Mouse (Mus musculus) MEL (cell line): ENCODE data around the gene Lhpp. TPM values are rescaled to one million over a fixed set of nuclear protein-coding genes. Genes with fewer than 3 reads are reported as not detected.

ENCODE experiments used
- DNase-seq: peaks from one replicate; pipeline ENCODE4 v3.0.0; 2011; ENCODE audit warnings: low read depth, low spot score
- H3K27ac ChIP-seq: 2 replicates; pipeline ENCODE4 v1.5.1; 2012; ENCODE audit warnings: low read depth, mild to moderate bottlenecking, control low read depth, low read length, moderate library complexity; ENCODE audit not compliant: control insufficient read depth
- H3K27me3 ChIP-seq, 2 experiments: fragments of 150-350 bp in 1 of 2; sonication (generic) in 1 of 2; 2 replicates each; pipeline ENCODE4 v1.6.1; 2012; ENCODE audit warnings: low read length in 2 of 2, mild to moderate bottlenecking in 2 of 2, improper control_type of control experiment in 1 of 2, moderate library complexity in 1 of 2; ENCODE audit not compliant: insufficient read depth in 2 of 2, control insufficient read depth in 1 of 2
- H3K36me3 ChIP-seq, 2 experiments: 2 replicates each; pipeline ENCODE4 v1.6.1; 2012 to 2014; ENCODE audit warnings: low read length in 2 of 2, improper control_type of control experiment in 1 of 2, inconsistent platforms in 1 of 2, mild to moderate bottlenecking in 1 of 2; ENCODE audit not compliant: insufficient read depth in 2 of 2, control insufficient read depth in 1 of 2
- H3K4me1 ChIP-seq, 2 experiments: fragments of 150-350 bp in 1 of 2; sonication (generic) in 1 of 2; 2 replicates each; pipeline ENCODE4 v1.6.1; 2012; ENCODE audit warnings: low read length in 2 of 2, improper control_type of control experiment in 1 of 2, mild to moderate bottlenecking in 1 of 2; ENCODE audit not compliant: insufficient read depth in 2 of 2, control insufficient read depth in 1 of 2
- H3K4me3 ChIP-seq, 2 experiments: fragments of 150-350 bp in 1 of 2; sonication (generic) in 1 of 2; 2 replicates each; pipeline ENCODE4 v1.5.1; 2012; ENCODE audit warnings: low read depth in 2 of 2, low read length in 2 of 2, mild to moderate bottlenecking in 2 of 2, moderate library complexity in 2 of 2, control low read depth in 1 of 2, improper control_type of control experiment in 1 of 2; ENCODE audit not compliant: control insufficient read depth in 1 of 2, insufficient read depth in 1 of 2
- H3K79me2 ChIP-seq: 2 replicates; pipeline ENCODE4 v1.6.1; 2012; ENCODE audit warnings: mild to moderate bottlenecking, low read length, moderate library complexity; ENCODE audit not compliant: control insufficient read depth, poor library complexity, insufficient read depth
- H3K9ac ChIP-seq: 2 replicates; pipeline ENCODE4 v1.6.1; 2012; ENCODE audit warnings: low read depth, mild to moderate bottlenecking, control low read depth, low read length, moderate library complexity; ENCODE audit not compliant: control insufficient read depth, poor library complexity, severe bottlenecking
- H3K9me3 ChIP-seq: fragments of 150-350 bp; sonication (generic); replicated peaks from 2 replicates; pipeline ENCODE4 v1.6.1; 2012; ENCODE audit warnings: mild to moderate bottlenecking, low read length, improper control_type of control experiment, moderate library complexity; ENCODE audit not compliant: insufficient read depth
- CHD1 ChIP-seq: IDR thresholded peaks from 2 replicates; pipeline ENCODE4 v1.6.1; 2012; ENCODE audit warnings: low read depth, mild to moderate bottlenecking, inconsistent platforms, low read length, improper control_type of control experiment
- CHD2 ChIP-seq: IDR thresholded peaks from 2 replicates; pipeline ENCODE4 v1.6.1; 2011; ENCODE audit warnings: low read length, improper control_type of control experiment
- CTCF ChIP-seq, 3 experiments: IDR thresholded peaks in 2 of 3; conservative IDR thresholded peaks in 1 of 3; 2 replicates each; pipeline ENCODE4 v1.5.1; 2011 to 2012; ENCODE audit warnings: low read length in 3 of 3, low read depth in 2 of 3, mild to moderate bottlenecking in 2 of 3, improper control_type of control experiment in 1 of 3, inconsistent platforms in 1 of 3, mixed read lengths in 1 of 3, moderate library complexity in 1 of 3; ENCODE audit not compliant: control insufficient read depth in 1 of 3, insufficient read depth in 1 of 3, poor library complexity in 1 of 3, severe bottlenecking in 1 of 3
- E2F4 ChIP-seq: IDR thresholded peaks from 2 replicates; pipeline ENCODE4 v1.6.1; 2011; ENCODE audit warnings: low read depth, low read length, improper control_type of control experiment, borderline replicate concordance
- ELF1 ChIP-seq: IDR thresholded peaks from 2 replicates; pipeline ENCODE4 v1.6.1; 2014; ENCODE audit warnings: low read depth, mild to moderate bottlenecking, inconsistent platforms, low read length, improper control_type of control experiment, moderate library complexity
- HCFC1 ChIP-seq: IDR thresholded peaks from 2 replicates; pipeline ENCODE4 v1.6.1; 2012; ENCODE audit warnings: low read depth, mild to moderate bottlenecking, inconsistent platforms, low read length, improper control_type of control experiment, moderate library complexity
- KAT2A ChIP-seq: conservative IDR thresholded peaks from 2 replicates; pipeline ENCODE4 v1.6.1; 2012; ENCODE audit warnings: low read depth, low read length, improper control_type of control experiment, inconsistent platforms
- MAZ ChIP-seq: IDR thresholded peaks from 2 replicates; pipeline ENCODE4 v1.6.1; 2012; ENCODE audit warnings: low read depth, mild to moderate bottlenecking, inconsistent platforms, low read length, improper control_type of control experiment
- MEF2A ChIP-seq: IDR thresholded peaks from 2 replicates; pipeline ENCODE4 v1.6.1; 2014; ENCODE audit warnings: low read depth, mild to moderate bottlenecking, inconsistent platforms, low read length, improper control_type of control experiment; ENCODE audit not compliant: poor library complexity, insufficient replicate concordance, severe bottlenecking; ENCODE audit errors: extremely low read depth
- MYB ChIP-seq: IDR thresholded peaks from 2 replicates; pipeline ENCODE4 v1.6.1; 2011; ENCODE audit warnings: mild to moderate bottlenecking, low read depth, low read length, improper control_type of control experiment
- NELFE ChIP-seq: IDR thresholded peaks from 2 replicates; pipeline ENCODE4 v1.6.1; 2011; ENCODE audit warnings: low read depth, low read length, improper control_type of control experiment
- POLR2AphosphoS2 ChIP-seq: IDR thresholded peaks from 2 replicates; pipeline ENCODE4 v1.6.1; 2011; ENCODE audit warnings: low read length, improper control_type of control experiment
- POLR2AphosphoS5 ChIP-seq: IDR thresholded peaks from 2 replicates; pipeline ENCODE4 v1.6.1; 2012; ENCODE audit warnings: low read depth, borderline replicate concordance, mild to moderate bottlenecking, inconsistent platforms, low read length, moderate library complexity, mixed read lengths
- RAD21 ChIP-seq: IDR thresholded peaks from 2 replicates; pipeline ENCODE4 v1.6.1; 2011; ENCODE audit warnings: mild to moderate bottlenecking, low read depth, low read length, improper control_type of control experiment
- RCOR1 ChIP-seq: IDR thresholded peaks from 2 replicates; pipeline ENCODE4 v1.6.1; 2012; ENCODE audit warnings: low read depth, mild to moderate bottlenecking, inconsistent platforms, low read length, improper control_type of control experiment
- SIN3A ChIP-seq: IDR thresholded peaks from 2 replicates; pipeline ENCODE4 v1.6.1; 2012; ENCODE audit warnings: low read length, improper control_type of control experiment, inconsistent platforms
- SMC3 ChIP-seq: IDR thresholded peaks from 2 replicates; pipeline ENCODE4 v1.6.1; 2011; ENCODE audit warnings: low read depth, low read length, improper control_type of control experiment
- TBP ChIP-seq: IDR thresholded peaks from 2 replicates; pipeline ENCODE4 v1.8.0; 2011; ENCODE audit warnings: low read depth, low read length, improper control_type of control experiment
- TCF12 ChIP-seq: IDR thresholded peaks from 2 replicates; pipeline ENCODE4 v1.6.1; 2014; ENCODE audit warnings: low read depth, mild to moderate bottlenecking, inconsistent platforms, low read length, improper control_type of control experiment, moderate library complexity
- UBTF ChIP-seq: IDR thresholded peaks from 2 replicates; pipeline ENCODE4 v1.6.1; 2012; ENCODE audit warnings: low read depth, mild to moderate bottlenecking, inconsistent platforms, low read length, improper control_type of control experiment, moderate library complexity, borderline replicate concordance; ENCODE audit not compliant: insufficient read depth
- ZC3H11A ChIP-seq: IDR thresholded peaks from 2 replicates; pipeline ENCODE4 v1.6.1; 2012; ENCODE audit warnings: low read depth, mild to moderate bottlenecking, inconsistent platforms, low read length, improper control_type of control experiment
- ZKSCAN1 ChIP-seq: IDR thresholded peaks from 2 replicates; pipeline ENCODE4 v1.6.1; 2012; ENCODE audit warnings: low read depth, mild to moderate bottlenecking, inconsistent platforms, low read length, improper control_type of control experiment, moderate library complexity
- ZNF384 ChIP-seq: IDR thresholded peaks from 2 replicates; pipeline ENCODE4 v1.6.1; 2012; ENCODE audit warnings: low read depth, mild to moderate bottlenecking, inconsistent platforms, low read length, improper control_type of control experiment
- polyA plus RNA-seq, 2 experiments: library from polyadenylated mRNA; stranded (reverse) in 1 of 2; unstranded in 1 of 2; fragments of >175 nt in 1 of 2; fragments of >200 nt in 1 of 2; gene quantifications; 2 replicates each; pipeline versions ENCODE4 v1.2.1 to v1.2.4; 2012; ENCODE audit warnings: low replicate concordance in 2 of 2, low read depth in 1 of 2; ENCODE audit not compliant: insufficient read length in 2 of 2, insufficient read depth in 1 of 2, missing spikeins in 1 of 2
- total RNA-seq: library from RNA; depleted of rRNA; stranded (reverse); fragments of 300-350 nt; gene quantifications from 2 replicates; pipeline ENCODE4 v1.2.3, GENCODE M21; 2012

The Lhpp gene
- total and polyA plus RNA-seq, 3 experiments: 31.0 to 39.3 TPM; not detected in 1

- H3K4me3 ChIP-seq: no peak overlapping the region
- H3K9me3 ChIP-seq: no peaks in the 10 kb centered on the region
- no peak for TF ChIP-seq ZC3H11A
- TF ChIP-seq TBP: no peak
- TF ChIP-seq SMC3: no peak
- no peak for TF ChIP-seq HCFC1
- TF ChIP-seq RAD21: no peak
- no peak for TF ChIP-seq ZKSCAN1
- TF ChIP-seq ELF1: no peak
- TF ChIP-seq E2F4: no peak
- TF ChIP-seq UBTF: no peak
- no peak for TF ChIP-seq POLR2AphosphoS2
- TF ChIP-seq MEF2A: no peak
- no peak for TF ChIP-seq SIN3A
- TF ChIP-seq MAZ: no peak
- TF ChIP-seq, all 39 proteins: peak for 0
- Histone ChIP-seq H3K4me1 (peaks cover 2 to 8% of the 10 kb centered on the region in 2 experiments), H3K9ac (no peak overlapping the region), H3K79me2 (no peaks in the 10 kb centered on the region), H3K27ac (no peak overlapping the region), H3K27me3 (no peaks in the 10 kb centered on the region), H3K36me3 (peaks cover 0 to 9% of the 10 kb centered on the region in 2 experiments; a peak in 2 of 4 replicates)
- no peak for DNase-seq
These were observed 6.7 kb downstream of the Lhpp start for GRCm38 (mm10) chr7:132617021-132617564.

- Histone ChIP-seq H3K9ac (no peak overlapping the region), H3K36me3 (no peaks in the 10 kb centered on the region), H3K27ac (no peak overlapping the region), H3K9me3 (no peaks in the 10 kb centered on the region), H3K79me2 (no peaks in the 10 kb centered on the region), H3K27me3 (no peaks in the 10 kb centered on the region), H3K4me1 (no peaks in the 10 kb centered on the region), H3K4me3 (no peak overlapping the region)
- DNase-seq: no peak
- no peak for TF ChIP-seq MYB
- TF ChIP-seq E2F4: no peak
- TF ChIP-seq KAT2A: no peak
- TF ChIP-seq SMC3: no peak
- TF ChIP-seq CHD2: no peak
- TF ChIP-seq NELFE: no peak
- no peak for TF ChIP-seq MAZ
- no peak for TF ChIP-seq TCF12
- no peak for TF ChIP-seq RCOR1
- TF ChIP-seq CHD1: no peak
- no peak for TF ChIP-seq ZNF384
- no peak for TF ChIP-seq POLR2AphosphoS5
- TF ChIP-seq CTCF (IDR thresholded peaks at IDR 0.05 in 2 of 3, conservative IDR thresholded peaks at IDR 0.05 in 1 of 3; ENCODE audit: control insufficient read depth in 1 of 3, insufficient read depth in 1 of 3, low read depth in 2 of 3, low read length in 3 of 3, poor library complexity in 1 of 3, severe bottlenecking in 1 of 3): no peak
These were observed 9.1 kb downstream of the Lhpp start for GRCm38 (mm10) chr7:132619549-132619948.
